Mouse (Mus musculus) CD4-positive, CD25-positive, alpha-beta regulatory T cell, adult 4 months (primary cell): ENCODE results near the gene Rabif. TPM values are rescaled to one million over a fixed set of nuclear protein-coding genes. Genes with fewer than 3 reads are reported as not detected.
A peak's percentile ranks its signal among the peaks of the same experiment; 100 is the strongest.
"Not testable (repeated sequence)": the region's sequence is repeated elsewhere in the genome, so short reads cannot be mapped to it uniquely, and the experiment has no call there.

ENCODE experiments used
- ATAC-seq: one replicate; pipeline ENCODE4 v1.8.0; 2017
- polyA plus RNA-seq, 2 experiments: library from polyadenylated mRNA; unstranded; fragments of 100-300 nt; shearing (Covaris generic); gene quantifications; one replicate each; pipeline ENCODE4 v1.2.1; 2017

The Rabif gene
- polyA plus RNA-seq, 2 experiments from 2014 or later = 45.5 to 47.1 TPM

- no peak for ATAC-seq
Observed at GRCm38 (mm10) chr1:134513312-134513860, 18.9 kb downstream of the Rabif start.

DNA sequence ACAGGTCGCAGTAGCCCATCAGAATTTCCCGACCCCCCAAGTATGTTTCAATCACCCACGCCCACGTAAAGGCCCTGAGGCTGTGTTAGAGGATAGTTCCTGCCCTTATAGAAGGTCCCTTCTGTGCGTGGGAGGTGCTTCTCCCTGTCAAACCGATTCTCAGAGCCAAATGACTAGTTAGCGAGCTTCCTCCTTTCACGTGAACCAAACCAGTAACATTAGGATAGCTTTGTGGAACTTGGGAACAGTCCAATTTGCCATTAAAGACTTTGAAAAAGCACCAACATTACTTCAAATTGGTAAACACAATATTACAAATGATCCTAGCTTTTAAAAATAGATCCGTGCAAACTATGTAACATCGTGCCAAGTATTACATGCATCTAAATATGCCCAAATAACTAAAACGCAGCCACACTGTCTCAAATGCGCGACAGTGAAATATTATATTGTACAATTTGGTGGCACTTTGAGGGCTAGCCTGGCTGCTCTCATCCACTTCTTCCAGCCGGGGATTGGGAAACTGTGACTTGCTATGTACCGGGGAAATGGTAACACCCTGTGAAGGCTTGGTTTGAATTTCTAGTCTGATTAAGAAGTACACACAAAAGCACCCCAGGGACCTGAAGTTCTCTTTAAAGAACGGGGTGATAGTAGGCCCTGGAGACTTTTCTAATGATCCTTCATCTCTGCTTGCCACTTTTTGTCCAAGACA is 19.6 kb downstream of the Rabif start:
- no peak for ATAC-seq

DNA sequence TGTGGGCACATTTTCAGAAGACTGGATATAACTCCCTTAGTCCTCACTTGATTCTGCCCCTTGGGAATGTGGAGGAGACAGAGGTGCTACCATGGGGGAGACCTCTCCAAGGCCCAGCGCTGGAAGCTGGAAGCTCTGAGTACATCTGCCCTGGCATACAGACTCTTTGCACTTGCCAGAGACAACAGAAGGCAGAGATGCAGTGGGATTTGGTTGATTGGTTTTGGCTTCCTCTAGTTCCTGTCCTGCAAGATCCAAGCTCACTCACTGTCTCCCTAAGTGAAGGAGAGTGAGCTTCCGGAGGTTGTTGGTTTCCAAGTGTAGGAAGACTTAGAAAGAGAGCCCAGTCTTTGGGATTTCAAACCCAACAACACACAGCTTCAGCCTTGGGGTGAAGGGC is 21.4 kb downstream of the Rabif start:
- ATAC-seq = no peak

DNA sequence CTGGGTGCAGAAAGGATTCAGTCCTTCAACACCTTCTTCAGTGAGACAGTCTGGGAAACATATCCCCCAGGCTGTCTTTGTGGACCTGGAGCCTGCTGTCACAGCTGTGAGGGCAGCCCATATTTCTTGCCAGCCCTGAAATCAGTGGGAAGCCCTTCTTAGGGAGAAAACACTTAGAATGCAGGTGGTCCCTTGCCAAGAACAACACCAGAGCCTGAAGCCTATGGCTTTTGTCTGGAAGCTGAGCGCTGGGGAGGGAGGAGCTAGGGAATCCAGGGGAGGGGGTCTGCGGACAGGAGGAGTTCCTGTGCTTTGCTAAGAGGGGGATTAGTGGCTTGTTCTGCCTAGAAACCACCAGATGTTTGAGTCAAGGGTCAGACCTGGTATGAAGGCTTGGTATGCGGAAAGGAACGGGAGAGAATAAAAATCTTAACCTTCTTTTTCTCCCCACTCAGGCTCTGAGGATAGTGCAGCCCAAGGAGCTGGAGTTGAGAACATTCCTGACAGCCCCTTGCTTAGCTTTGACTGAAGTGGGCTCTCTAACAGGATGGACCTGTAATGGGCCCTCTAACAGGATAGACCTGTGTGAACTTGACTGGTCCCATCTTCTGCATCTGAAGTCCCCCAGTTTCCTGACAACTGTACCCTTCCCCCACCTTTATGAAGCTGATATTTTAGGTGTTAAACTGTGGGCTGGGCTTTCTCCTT is 22.2 kb downstream of the Rabif start:
- ATAC-seq = no peak

DNA sequence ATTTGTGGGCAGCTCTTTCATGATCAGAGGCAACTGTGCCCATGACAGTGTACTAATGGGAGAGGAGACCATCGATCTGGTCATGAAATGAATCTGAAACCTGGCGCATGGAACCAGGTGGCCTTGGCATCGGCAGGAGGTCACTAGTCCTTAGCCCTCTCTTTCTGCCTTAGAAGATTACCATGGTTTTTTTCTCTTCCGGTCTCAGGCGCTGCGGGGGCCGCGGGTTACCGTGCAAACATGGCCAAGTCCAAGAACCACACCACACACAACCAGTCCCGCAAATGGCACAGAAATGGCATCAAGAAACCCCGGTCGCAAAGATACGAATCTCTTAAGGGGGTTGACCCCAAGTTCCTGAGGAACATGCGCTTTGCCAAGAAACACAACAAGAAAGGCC is 23.4 kb downstream of the Rabif start:
- not testable (repeated sequence) for ATAC-seq

DNA sequence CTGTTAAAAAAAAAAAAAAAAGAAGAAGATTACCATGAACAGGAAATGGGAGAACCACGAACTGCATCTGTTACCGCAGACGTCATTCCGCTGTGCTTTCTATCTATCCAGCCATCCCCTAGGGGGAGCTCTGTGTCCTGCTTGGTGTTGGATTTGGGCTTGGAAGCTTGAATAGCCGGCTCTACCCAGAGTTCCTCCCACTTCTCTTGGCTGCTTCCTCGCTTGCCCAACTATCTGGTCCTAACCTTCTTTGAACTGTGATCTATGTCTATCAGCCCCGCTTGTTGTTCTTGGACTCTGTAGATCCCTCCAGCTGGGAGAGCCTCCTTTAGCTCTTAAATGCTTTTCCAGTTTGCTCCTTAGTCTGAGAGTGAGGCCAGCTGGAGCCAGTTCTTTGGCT is 24.2 kb downstream of the Rabif start:
- peak; percentile 91 for ATAC-seq

DNA sequence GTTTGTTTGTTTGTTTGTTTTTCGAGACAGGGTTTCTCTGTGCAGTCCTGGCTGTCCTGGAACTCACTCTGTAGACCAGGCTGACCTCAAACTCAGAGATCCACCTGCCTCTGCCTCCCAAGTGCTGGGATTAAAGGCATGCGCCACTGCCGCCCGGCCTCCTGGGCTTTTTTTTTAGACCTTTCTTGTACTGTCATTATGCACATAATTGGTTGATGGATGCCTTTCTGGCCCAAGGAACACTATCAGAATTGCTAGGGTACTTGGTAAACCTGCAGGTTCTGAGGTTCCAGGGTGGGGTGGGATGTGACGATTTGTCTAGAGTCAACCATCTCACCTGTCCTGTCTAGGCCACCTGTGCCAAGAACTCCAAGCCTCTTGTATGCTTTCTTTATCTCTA is 24.8 kb downstream of the Rabif start:
- ATAC-seq = not testable (repeated sequence)

DNA sequence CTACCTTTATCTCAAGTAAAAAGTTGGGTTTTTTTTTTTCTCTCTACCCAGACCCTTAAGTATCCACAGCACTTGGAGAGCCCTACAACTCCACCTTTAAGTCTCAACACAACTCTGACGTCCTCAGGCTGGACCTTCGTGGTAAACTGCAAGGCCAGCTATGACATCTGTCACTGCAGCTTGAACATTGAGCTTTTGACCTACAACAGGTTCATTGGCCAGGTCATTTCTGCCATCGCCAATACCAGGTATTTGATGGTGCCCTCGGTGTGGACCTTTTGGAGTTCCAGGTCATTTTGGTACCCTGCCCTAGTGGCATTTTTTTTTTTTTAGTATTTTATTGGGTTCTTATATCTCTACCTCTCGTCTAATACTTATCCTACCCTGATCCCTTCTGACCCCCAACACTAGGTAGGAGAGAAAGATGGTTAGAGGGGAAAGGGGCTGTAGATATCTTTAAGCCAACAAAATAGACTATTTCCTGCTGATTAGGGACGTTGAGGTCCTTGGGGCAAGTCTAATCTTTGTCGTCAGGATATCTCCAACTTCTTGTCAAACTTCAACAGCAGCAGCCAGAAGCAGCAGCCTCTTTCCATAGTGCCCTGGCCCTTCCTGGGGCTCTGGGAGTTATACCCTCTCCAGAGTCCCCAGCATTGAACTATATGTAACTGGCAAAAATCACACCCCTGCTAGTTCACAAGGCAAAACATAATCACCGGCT is 25.7 kb downstream of the Rabif start:
- ATAC-seq = no peak

DNA sequence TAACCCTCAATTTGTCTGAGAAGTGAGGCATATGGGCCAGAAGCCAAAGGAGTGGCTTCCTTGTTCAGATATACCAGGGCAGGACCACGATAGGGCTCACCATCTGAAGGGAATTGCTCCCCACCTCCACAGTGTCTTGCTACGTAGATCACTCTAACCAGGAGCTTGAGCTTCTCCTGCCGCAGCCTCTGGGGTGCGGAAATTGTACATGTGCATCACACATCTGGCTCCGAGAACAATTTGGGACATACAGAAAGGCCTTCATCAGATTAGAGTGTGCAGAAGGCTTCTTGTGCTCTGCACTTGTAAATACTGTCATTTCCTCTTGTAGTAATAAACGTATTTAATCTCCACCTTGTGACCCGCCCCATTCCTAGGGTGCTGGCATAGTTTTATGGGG is 26.7 kb downstream of the Rabif start:
- ATAC-seq = no peak

- ATAC-seq = no peak
Observed at GRCm38 (mm10) chr1:134522325-134522724, 27.9 kb downstream of the Rabif start.

DNA sequence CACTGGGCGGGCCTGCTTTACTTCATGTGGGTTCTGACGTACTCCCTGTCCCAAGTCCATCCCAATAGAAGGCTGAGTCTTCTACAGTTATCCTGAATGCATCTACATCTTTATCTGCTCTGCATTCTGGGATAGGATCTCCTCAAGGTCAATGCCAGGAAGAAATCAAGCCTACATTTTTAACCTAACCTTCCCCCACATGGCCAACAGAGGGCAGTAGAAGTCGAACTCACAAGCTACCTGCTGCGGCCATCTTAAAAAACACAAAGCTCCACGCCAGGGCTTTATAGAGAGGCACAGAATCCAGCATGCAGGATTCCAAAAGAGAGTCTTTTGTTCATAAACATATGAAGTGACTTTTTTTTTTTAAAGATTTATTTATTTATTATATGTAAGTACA is 30.0 kb downstream of the Rabif start:
- ATAC-seq = peak; percentile 71

GRCm38 (mm10) chr1:134525015-134525414 is 30.6 kb downstream of the Rabif start:
- no peak for ATAC-seq

- no peak for ATAC-seq
Observed at GRCm38 (mm10) chr1:134526752-134527151, 32.3 kb downstream of the Rabif start.

- ATAC-seq = no peak
Observed at GRCm38 (mm10) chr1:134530618-134531017, 36.2 kb downstream of the Rabif start.

DNA sequence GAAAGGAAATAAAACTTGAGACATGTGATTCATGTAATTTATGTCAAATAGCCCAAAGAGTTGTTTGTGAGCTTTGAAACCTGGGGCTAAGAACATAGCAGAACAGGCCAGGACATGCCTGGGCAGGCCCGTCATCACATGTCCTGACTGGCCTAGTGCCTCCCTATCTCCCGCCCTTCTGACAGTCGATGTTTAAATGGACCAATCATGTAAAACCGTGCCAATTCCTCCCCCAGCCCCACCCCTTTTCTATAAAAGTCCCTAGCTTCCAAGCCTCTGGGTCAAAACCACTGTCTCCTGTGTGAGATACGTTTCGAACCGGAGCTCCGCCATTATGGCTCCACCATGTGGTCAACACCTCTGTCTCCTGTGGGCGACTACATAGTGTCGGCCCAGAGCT is 39.3 kb downstream of the Rabif start:
- ATAC-seq = not testable (repeated sequence)

GRCm38 (mm10) chr1:134535054-134535453 is 40.6 kb downstream of the Rabif start:
- no peak for ATAC-seq

DNA sequence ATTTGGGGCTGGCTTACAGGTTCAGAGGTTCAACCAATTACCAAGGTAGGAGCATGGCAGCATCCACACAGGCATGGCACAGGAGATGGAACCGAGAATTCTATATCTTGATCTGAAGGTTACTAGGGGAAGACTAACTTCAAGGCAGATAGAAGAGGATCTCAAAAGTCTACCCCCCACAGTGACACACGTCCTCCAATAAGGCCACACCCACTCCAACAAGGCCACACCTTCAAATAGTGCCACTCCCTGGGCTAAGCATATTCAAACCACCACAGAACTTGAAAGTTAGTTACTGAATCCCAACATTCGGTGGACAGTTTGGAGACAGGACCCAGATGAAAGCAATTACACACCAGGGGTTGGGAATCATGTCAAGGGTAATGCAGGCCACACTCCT is 41.1 kb downstream of the Rabif start:
- ATAC-seq = no peak

GRCm38 (mm10) chr1:134540610-134541009 is 46.2 kb downstream of the Rabif start:
- no peak for ATAC-seq

- ATAC-seq = no peak
Observed at GRCm38 (mm10) chr1:134548231-134548630, 53.8 kb downstream of the Rabif start.

- no peak for ATAC-seq
Observed at GRCm38 (mm10) chr1:134549632-134550132, 55.2 kb downstream of the Rabif start, which contains the start of gene Mgat4e. Gene Mgat4e (minus strand): TSS chr1:134549682.

GRCm38 (mm10) chr1:134551869-134552268 is 57.4 kb downstream of the Rabif start:
- no peak for ATAC-seq

- no peak for ATAC-seq
Observed at GRCm38 (mm10) chr1:134552396-134552795, 57.9 kb downstream of the Rabif start.

- ATAC-seq = no peak
Observed at GRCm38 (mm10) chr1:134555240-134555870, 60.9 kb downstream of the Rabif start.
